Mouse (Mus musculus): ENCODE measurements at regions not wholly inside any gene's neighbourhood (a gene's known extent, or its start where the extent isn't known, plus 50 kb on each side); places are given as distances from the start of the nearest gene placed in this dataset.

GRCm38 (mm10) chr1:77811573-77811972 lies 296.7 kb upstream of the Epha4 start:
- no peak overlapping the region for H3K4me2 ChIP-seq (replicated peaks; ENCODE audit: low read depth, low read length, severe bottlenecking)
- DNase-seq (ENCODE audit: low spot score) (no peak), ATAC-seq (ENCODE audit: low FRiP score, low read depth) (no peak)
- no peak for TF ChIP-seq POLR2A (IDR thresholded peaks at IDR 0.05; ENCODE audit: borderline replicate concordance, extremely low read depth, insufficient read depth, insufficient read length)
- H3K4me3 ChIP-seq (replicated peaks; ENCODE audit: low read length) = no peak overlapping the region
- no peaks in the 10 kb centered on the region for H3K27me3 ChIP-seq (ENCODE audit: control insufficient read depth, insufficient read depth, low read length)
- H3K9ac ChIP-seq (ENCODE audit: low read depth, low read length, severe bottlenecking) = no peak overlapping the region
- no peaks in the 10 kb centered on the region for H3K9me3 ChIP-seq (ENCODE audit: control insufficient read depth, low read length)
- no peak overlapping the region for H3K27ac ChIP-seq (replicated peaks; ENCODE audit: low read depth, low read length)
- H3K36me3 ChIP-seq (ENCODE audit: control insufficient read depth, insufficient read depth, low read length) = no peaks in the 10 kb centered on the region
- H3K4me1 ChIP-seq (ENCODE audit: control insufficient read depth, insufficient read depth, low read length) = no peaks in the 10 kb centered on the region

GRCm38 (mm10) chr1:77790974-77791373 lies 276.1 kb upstream of the Epha4 start:
- no peak for TF ChIP-seq POLR2A (IDR thresholded peaks at IDR 0.05; ENCODE audit: borderline replicate concordance, extremely low read depth, insufficient read depth, insufficient read length)
- ATAC-seq (ENCODE audit: low FRiP score, low read depth) = peak; percentile 73
- no peak overlapping the region for H3K27ac ChIP-seq (replicated peaks; ENCODE audit: low read depth, low read length)
- no peaks in the 10 kb centered on the region for H3K4me1 ChIP-seq (ENCODE audit: control insufficient read depth, insufficient read depth, low read length)
- peak; percentile 51 for DNase-seq (ENCODE audit: low spot score)
- 29% methylated on average over 6 of the region's 6 CpGs for WGBS
- H3K9me3 ChIP-seq (ENCODE audit: control insufficient read depth, low read length) = no peaks in the 10 kb centered on the region
- no peaks in the 10 kb centered on the region for H3K36me3 ChIP-seq (ENCODE audit: control insufficient read depth, insufficient read depth, low read length)
- no peak overlapping the region for H3K4me3 ChIP-seq (replicated peaks; ENCODE audit: low read length)
- no peak overlapping the region for H3K4me2 ChIP-seq (replicated peaks; ENCODE audit: low read depth, low read length, severe bottlenecking)
- H3K9ac ChIP-seq (ENCODE audit: low read depth, low read length, severe bottlenecking) = no peak overlapping the region
- H3K27me3 ChIP-seq (ENCODE audit: control insufficient read depth, insufficient read depth, low read length) = no peaks in the 10 kb centered on the region

- Histone ChIP-seq H3K4me1 (ENCODE audit: control insufficient read depth, insufficient read depth, low read length) (no peaks in the 10 kb centered on the region), H3K27me3 (ENCODE audit: control insufficient read depth, insufficient read depth, low read length) (no peaks in the 10 kb centered on the region), H3K27ac (replicated peaks; ENCODE audit: low read depth, low read length) (no peak overlapping the region), H3K9me3 (ENCODE audit: control insufficient read depth, low read length) (no peaks in the 10 kb centered on the region), H3K4me2 (replicated peaks; ENCODE audit: low read depth, low read length, severe bottlenecking) (no peak overlapping the region), H3K4me3 (replicated peaks; ENCODE audit: low read length) (no peak overlapping the region), H3K36me3 (ENCODE audit: control insufficient read depth, insufficient read depth, low read length) (no peaks in the 10 kb centered on the region), H3K9ac (ENCODE audit: low read depth, low read length, severe bottlenecking) (no peak overlapping the region)
- DNase-seq (ENCODE audit: low spot score) (no peak), ATAC-seq (ENCODE audit: low FRiP score, low read depth) (no peak)
- no peak for TF ChIP-seq POLR2A (IDR thresholded peaks at IDR 0.05; ENCODE audit: borderline replicate concordance, extremely low read depth, insufficient read depth, insufficient read length)
- 84% methylated on average over 3 of the region's 3 CpGs for WGBS
Measured at GRCm38 (mm10) chr1:77754326-77754725, 239.4 kb upstream of the Epha4 start.

GRCm38 (mm10) chr1:77748483-77749465 lies 233.9 kb upstream of the Epha4 start:
- WGBS = 47% methylated on average over 2 of the region's 2 CpGs
- no peak for ATAC-seq (ENCODE audit: low FRiP score, low read depth)
- Histone ChIP-seq H3K36me3 (ENCODE audit: control insufficient read depth, insufficient read depth, low read length) (no peaks in the 10 kb centered on the region), H3K9ac (ENCODE audit: low read depth, low read length, severe bottlenecking) (no peak overlapping the region), H3K4me1 (ENCODE audit: control insufficient read depth, insufficient read depth, low read length) (peaks cover 5% of the 10 kb centered on the region; the same call in 1 of the 2 replicates), H3K27ac (replicated peaks; ENCODE audit: low read depth, low read length) (no peak overlapping the region), H3K4me2 (replicated peaks; ENCODE audit: low read depth, low read length, severe bottlenecking) (no peak overlapping the region), H3K27me3 (ENCODE audit: control insufficient read depth, insufficient read depth, low read length) (no peaks in the 10 kb centered on the region), H3K4me3 (replicated peaks; ENCODE audit: low read length) (no peak overlapping the region), H3K9me3 (ENCODE audit: control insufficient read depth, low read length) (no peaks in the 10 kb centered on the region)
- DNase-seq (ENCODE audit: low spot score) = no peak
- no peak for TF ChIP-seq POLR2A (IDR thresholded peaks at IDR 0.05; ENCODE audit: borderline replicate concordance, extremely low read depth, insufficient read depth, insufficient read length)

- ATAC-seq (ENCODE audit: low FRiP score, low read depth) (no peak), DNase-seq (ENCODE audit: low spot score) (no peak)
- TF ChIP-seq POLR2A (IDR thresholded peaks at IDR 0.05; ENCODE audit: borderline replicate concordance, extremely low read depth, insufficient read depth, insufficient read length) = no peak
- Histone ChIP-seq H3K27me3 (ENCODE audit: control insufficient read depth, insufficient read depth, low read length) (no peaks in the 10 kb centered on the region), H3K9ac (ENCODE audit: low read depth, low read length, severe bottlenecking) (no peak overlapping the region), H3K36me3 (ENCODE audit: control insufficient read depth, insufficient read depth, low read length) (no peaks in the 10 kb centered on the region), H3K9me3 (ENCODE audit: control insufficient read depth, low read length) (no peaks in the 10 kb centered on the region), H3K4me1 (ENCODE audit: control insufficient read depth, insufficient read depth, low read length) (peaks cover 7% of the 10 kb centered on the region; the same call in 1 of the 2 replicates), H3K27ac (replicated peaks; ENCODE audit: low read depth, low read length) (no peak overlapping the region), H3K4me2 (replicated peaks; ENCODE audit: low read depth, low read length, severe bottlenecking) (no peak overlapping the region), H3K4me3 (replicated peaks; ENCODE audit: low read length) (no peak overlapping the region)
- 78% methylated on average over 10 of the region's 10 CpGs for WGBS
Measured at GRCm38 (mm10) chr1:77732099-77732498, 217.2 kb upstream of the Epha4 start.

All from limb, embryonic 14.5 days (tissue).